Mouse (Mus musculus): ENCODE measurements around the gene Ets1. TPM values are rescaled to one million over a fixed set of nuclear protein-coding genes. Genes with fewer than 3 reads are reported as not detected.

Gene Ets1
- polyA plus RNA-seq, 1 experiment from 2014 or later, result 20.8 TPM

GRCm38 (mm10) chr9:32608831-32609610, 27.0 kb upstream of the Ets1 start:
- no peak for ATAC-seq (replicated peaks)
- Histone ChIP-seq H3K4me3 (no peak overlapping the region), H3K4me1 (no peaks in the 10 kb centered on the region), H3K9me3 (no peaks in the 10 kb centered on the region), H3K27me3 (replicated peaks) (peaks cover 19% of the 10 kb centered on the region; the same call in 1 of the 2 replicates), H3K4me2 (no peak overlapping the region), H3K9ac (no peak overlapping the region), H3K36me3 (replicated peaks) (no peaks in the 10 kb centered on the region), H3K27ac (no peak overlapping the region)
- WGBS, result 86% methylated on average over 10 of the region's 10 CpGs

- Histone ChIP-seq H3K4me2 (no peak overlapping the region), H3K9ac (no peak overlapping the region), H3K27me3 (replicated peaks) (peaks cover 24% of the 10 kb centered on the region; the same call in 1 of the 2 replicates), H3K36me3 (replicated peaks) (no peaks in the 10 kb centered on the region), H3K4me3 (no peak overlapping the region), H3K27ac (no peak overlapping the region), H3K9me3 (no peaks in the 10 kb centered on the region), H3K4me1 (no peaks in the 10 kb centered on the region)
- WGBS, result 86% methylated on average over 8 of the region's 8 CpGs
- no peak for ATAC-seq (replicated peaks)
Observed at GRCm38 (mm10) chr9:32610218-32610617, 25.8 kb upstream of the Ets1 start.

GRCm38 (mm10) chr9:32610631-32611030, 25.4 kb upstream of the Ets1 start:
- H3K4me3 ChIP-seq, result no peak overlapping the region
- ATAC-seq (replicated peaks), result no peak
- H3K36me3 ChIP-seq (replicated peaks), result no peaks in the 10 kb centered on the region
- no peaks in the 10 kb centered on the region for H3K9me3 ChIP-seq
- no peak overlapping the region for H3K9ac ChIP-seq
- H3K4me2 ChIP-seq, result no peak overlapping the region
- H3K27ac ChIP-seq, result no peak overlapping the region
- peaks cover 26% of the 10 kb centered on the region; the same call in 1 of the 2 replicates for H3K27me3 ChIP-seq (replicated peaks)
- 67% methylated on average over 4 of the region's 4 CpGs for WGBS
- no peaks in the 10 kb centered on the region for H3K4me1 ChIP-seq

- no peak overlapping the region for H3K27ac ChIP-seq
- H3K27me3 ChIP-seq (replicated peaks), result peaks cover 22% of the 10 kb centered on the region; the same call in 1 of the 2 replicates
- peaks cover 2% of the 10 kb centered on the region; the same call in 1 of the 2 replicates for H3K4me1 ChIP-seq
- H3K9me3 ChIP-seq, result no peaks in the 10 kb centered on the region
- H3K9ac ChIP-seq, result no peak overlapping the region
- H3K4me2 ChIP-seq, result no peak overlapping the region
- ATAC-seq (replicated peaks), result no peak
- no peak overlapping the region for H3K4me3 ChIP-seq
- 89% methylated on average over 4 of the region's 4 CpGs for WGBS
- no peaks in the 10 kb centered on the region for H3K36me3 ChIP-seq (replicated peaks)
Observed at GRCm38 (mm10) chr9:32611340-32611739, 24.7 kb upstream of the Ets1 start.

GRCm38 (mm10) chr9:32612426-32612825, 23.6 kb upstream of the Ets1 start:
- H3K4me3 ChIP-seq, result no peak overlapping the region
- no peaks in the 10 kb centered on the region for H3K36me3 ChIP-seq (replicated peaks)
- no peak for ATAC-seq (replicated peaks)
- WGBS, result 90% methylated on average over 5 of the region's 5 CpGs
- H3K27ac ChIP-seq, result no peak overlapping the region
- no peak overlapping the region for H3K4me2 ChIP-seq
- H3K27me3 ChIP-seq (replicated peaks), result peaks cover 26% of the 10 kb centered on the region; the same call in 1 of the 2 replicates
- no peaks in the 10 kb centered on the region for H3K9me3 ChIP-seq
- H3K9ac ChIP-seq, result no peak overlapping the region
- H3K4me1 ChIP-seq, result peaks cover 2% of the 10 kb centered on the region; the same call in 1 of the 2 replicates

GRCm38 (mm10) chr9:32612861-32613421, 23.1 kb upstream of the Ets1 start:
- Histone ChIP-seq H3K27me3 (replicated peaks) (peaks cover 26% of the 10 kb centered on the region), H3K4me1 (peaks cover 2% of the 10 kb centered on the region; the same call in 1 of the 2 replicates), H3K9me3 (no peaks in the 10 kb centered on the region), H3K9ac (no peak overlapping the region), H3K36me3 (replicated peaks) (no peaks in the 10 kb centered on the region), H3K27ac (no peak overlapping the region), H3K4me3 (no peak overlapping the region), H3K4me2 (no peak overlapping the region)
- no peak for ATAC-seq (replicated peaks)
- 68% methylated on average over 6 of the region's 6 CpGs for WGBS

- Histone ChIP-seq H3K9ac (no peak overlapping the region), H3K9me3 (no peaks in the 10 kb centered on the region), H3K27me3 (replicated peaks) (peaks cover 27% of the 10 kb centered on the region), H3K4me1 (peaks cover 2% of the 10 kb centered on the region; the same call in 1 of the 2 replicates), H3K36me3 (replicated peaks) (no peaks in the 10 kb centered on the region), H3K4me2 (no peak overlapping the region), H3K4me3 (no peak overlapping the region), H3K27ac (no peak overlapping the region)
- no peak for ATAC-seq (replicated peaks)
- WGBS, result 90% methylated on average over 9 of the region's 9 CpGs
Observed at GRCm38 (mm10) chr9:32614191-32614590, 21.8 kb upstream of the Ets1 start.

- H3K4me1 ChIP-seq, result peaks cover 2% of the 10 kb centered on the region; the same call in 1 of the 2 replicates
- no peak overlapping the region for H3K9ac ChIP-seq
- no peak overlapping the region for H3K27ac ChIP-seq
- H3K4me3 ChIP-seq, result no peak overlapping the region
- H3K4me2 ChIP-seq, result no peak overlapping the region
- H3K9me3 ChIP-seq, result no peaks in the 10 kb centered on the region
- H3K27me3 ChIP-seq (replicated peaks), result peaks cover 27% of the 10 kb centered on the region
- no peak for ATAC-seq (replicated peaks)
- no peaks in the 10 kb centered on the region for H3K36me3 ChIP-seq (replicated peaks)
- 92% methylated on average over 6 of the region's 6 CpGs for WGBS
Observed at GRCm38 (mm10) chr9:32615461-32615860, 20.6 kb upstream of the Ets1 start.

- H3K4me1 ChIP-seq, result peaks cover 2% of the 10 kb centered on the region; the same call in 1 of the 2 replicates
- H3K27me3 ChIP-seq (replicated peaks), result peaks cover 27% of the 10 kb centered on the region
- H3K4me2 ChIP-seq, result no peak overlapping the region
- no peaks in the 10 kb centered on the region for H3K9me3 ChIP-seq
- WGBS, result 7% methylated on average over 7 of the region's 7 CpGs
- H3K36me3 ChIP-seq (replicated peaks), result no peaks in the 10 kb centered on the region
- no peak overlapping the region for H3K9ac ChIP-seq
- ATAC-seq (replicated peaks), result no peak; the same call in 1 of the 2 replicates
- H3K4me3 ChIP-seq, result no peak overlapping the region
- H3K27ac ChIP-seq, result no peak overlapping the region
Observed at GRCm38 (mm10) chr9:32615986-32616385, 20.0 kb upstream of the Ets1 start.

- H3K4me1 ChIP-seq, result peaks cover 2% of the 10 kb centered on the region; the same call in 1 of the 2 replicates
- no peak overlapping the region for H3K4me2 ChIP-seq
- no peak overlapping the region for H3K9ac ChIP-seq
- no peak for ATAC-seq (replicated peaks)
- peaks cover 27% of the 10 kb centered on the region for H3K27me3 ChIP-seq (replicated peaks)
- 92% methylated on average over 5 of the region's 5 CpGs for WGBS
- no peak overlapping the region for H3K27ac ChIP-seq
- H3K4me3 ChIP-seq, result no peak overlapping the region
- no peaks in the 10 kb centered on the region for H3K9me3 ChIP-seq
- H3K36me3 ChIP-seq (replicated peaks), result no peaks in the 10 kb centered on the region
Observed at GRCm38 (mm10) chr9:32616516-32617429, 19.2 kb upstream of the Ets1 start.

- Histone ChIP-seq H3K9ac (no peak overlapping the region), H3K27me3 (replicated peaks) (peaks cover 27% of the 10 kb centered on the region), H3K36me3 (replicated peaks) (no peaks in the 10 kb centered on the region), H3K27ac (no peak overlapping the region), H3K4me1 (peaks cover 2% of the 10 kb centered on the region; the same call in 1 of the 2 replicates), H3K4me2 (no peak overlapping the region), H3K9me3 (no peaks in the 10 kb centered on the region), H3K4me3 (no peak overlapping the region)
- 71% methylated on average over 5 of the region's 5 CpGs for WGBS
- ATAC-seq (replicated peaks), result no peak
Observed at GRCm38 (mm10) chr9:32617430-32617768, 18.6 kb upstream of the Ets1 start.

- H3K27ac ChIP-seq, result no peak overlapping the region
- 87% methylated on average over 9 of the region's 9 CpGs for whole genome bisulfite sequencing
- H3K9ac ChIP-seq, result no peak overlapping the region
- H3K27me3 ChIP-seq (replicated peaks), result peaks cover 25% of the 10 kb centered on the region
- H3K4me3 ChIP-seq, result no peak overlapping the region
- ATAC-seq (replicated peaks), result no peak
- no peaks in the 10 kb centered on the region for H3K36me3 ChIP-seq (replicated peaks)
- H3K9me3 ChIP-seq, result no peaks in the 10 kb centered on the region
- no peak overlapping the region for H3K4me2 ChIP-seq
- H3K4me1 ChIP-seq, result peaks cover 2% of the 10 kb centered on the region; the same call in 1 of the 2 replicates
Observed at GRCm38 (mm10) chr9:32618544-32619120, 17.4 kb upstream of the Ets1 start.

All from midbrain, embryonic 15.5 days (tissue).